Mouse (Mus musculus): ENCODE measurements around the gene Zdhhc9. TPM values are rescaled to one million over a fixed set of nuclear protein-coding genes. Genes with fewer than 3 reads are reported as not detected.

Zdhhc9 gene
- polyA plus RNA-seq, 1 experiment from 2014 or later: 5.9 TPM

Other genes with a start within 250 kb of the Zdhhc9 start
- 3.5 and 4.1 TPM in 2 replicates for gene Apln, start 174.0 kb downstream of the Zdhhc9 start, polyA plus RNA-seq (2016; fragmentation: Nextera tagmentation; extraction: Ambion mirVana)
- gene Xpnpep2, start 100.2 kb downstream of the Zdhhc9 start, polyA plus RNA-seq (2016; fragmentation: Nextera tagmentation; extraction: Ambion mirVana): 2.1 and 2.4 TPM in 2 replicates
- 1.1 and 1.4 TPM in 2 replicates for gene Sash3, start 62.4 kb downstream of the Zdhhc9 start, polyA plus RNA-seq (2016; fragmentation: Nextera tagmentation; extraction: Ambion mirVana)
- gene Utp14a, start 48.0 kb upstream of the Zdhhc9 start, polyA plus RNA-seq (2016; fragmentation: Nextera tagmentation; extraction: Ambion mirVana): 18.4 and 22.9 TPM in 2 replicates
- 6.7 and 8.3 TPM in 2 replicates for gene Bcorl1, start 132.5 kb upstream of the Zdhhc9 start, polyA plus RNA-seq (2016; fragmentation: Nextera tagmentation; extraction: Ambion mirVana)

Data from midbrain, embryonic 12.5 days (tissue).